Mouse (Mus musculus) frontal cortex, adult (tissue): ENCODE measurements around the gene AU040320.

Experiments used
- ATAC-seq: cut with Nextera tagmentation; 2 replicates; pipeline ENCODE4 v1.9.2; 2017; ENCODE audit warnings: mild to moderate bottlenecking, moderate library complexity, mixed read lengths; ENCODE audit not compliant: low TSS enrichment

Gene AU040320

GRCm38 (mm10) chr4:126750046-126750683 is 3.2 kb upstream of the AU040320 start:
- ATAC-seq: no peak

GRCm38 (mm10) chr4:126750863-126751555 is 2.3 kb upstream of the AU040320 start:
- ATAC-seq: no peak

- no peak for ATAC-seq
These were observed 1.8 kb upstream of the AU040320 start for GRCm38 (mm10) chr4:126751556-126752023.

GRCm38 (mm10) chr4:126752024-126752607 is 1.2 kb upstream of the AU040320 start:
- ATAC-seq: no peak

DNA sequence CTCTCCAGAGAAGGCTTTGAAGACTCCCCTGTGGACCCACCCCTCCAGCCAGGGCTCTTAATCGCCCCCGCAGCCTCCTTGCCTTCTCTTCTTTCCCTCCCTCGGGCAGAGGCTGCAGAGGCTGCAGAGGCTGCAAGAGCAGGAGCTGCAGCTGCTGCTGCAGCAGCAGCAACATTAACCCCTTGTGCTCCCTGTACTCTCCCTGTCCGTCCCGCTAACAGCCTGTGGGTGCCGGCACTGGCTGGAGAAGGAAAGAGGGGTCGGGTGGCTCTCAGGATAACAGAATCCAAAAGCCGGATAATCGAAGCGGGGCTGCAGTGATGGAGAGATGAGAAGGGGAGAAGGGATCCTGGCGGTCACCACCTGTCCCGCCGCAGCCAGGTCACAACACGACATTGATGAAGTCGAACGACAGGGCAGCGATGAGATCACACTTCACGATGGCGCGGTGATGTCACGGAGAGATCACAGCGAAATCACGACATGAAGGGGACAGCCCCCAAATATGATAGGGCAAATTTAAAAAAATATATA is 669 bp upstream of the AU040320 start:
- ATAC-seq: no peak

GRCm38 (mm10) chr4:126754231-126754611 is 877 bp downstream of the AU040320 start:
- no peak for ATAC-seq

- ATAC-seq: no peak
These were observed 1.5 kb downstream of the AU040320 start for GRCm38 (mm10) chr4:126754736-126755374.

- no peak for ATAC-seq
These were observed 3.4 kb downstream of the AU040320 start for GRCm38 (mm10) chr4:126756766-126757165.

DNA sequence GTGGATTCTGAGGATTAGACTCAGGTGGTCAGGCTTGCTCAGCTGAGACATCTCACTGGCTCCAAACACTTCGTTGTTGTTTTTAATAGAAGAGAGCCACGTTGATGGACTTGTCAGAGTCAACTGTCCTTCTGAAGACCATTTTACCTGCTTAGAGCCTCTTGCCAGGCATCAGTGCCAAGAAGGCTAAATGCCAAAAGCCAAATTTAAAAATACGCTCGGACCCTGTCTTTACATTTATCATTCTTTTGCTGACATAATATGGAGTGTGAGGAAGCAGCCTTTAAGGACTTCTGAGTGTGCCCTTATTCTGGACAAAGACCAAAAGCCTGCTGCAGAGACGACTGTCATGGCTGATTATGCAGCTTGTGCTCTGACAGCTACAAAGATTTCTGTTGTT is 5.0 kb downstream of the AU040320 start:
- no peak for ATAC-seq

DNA sequence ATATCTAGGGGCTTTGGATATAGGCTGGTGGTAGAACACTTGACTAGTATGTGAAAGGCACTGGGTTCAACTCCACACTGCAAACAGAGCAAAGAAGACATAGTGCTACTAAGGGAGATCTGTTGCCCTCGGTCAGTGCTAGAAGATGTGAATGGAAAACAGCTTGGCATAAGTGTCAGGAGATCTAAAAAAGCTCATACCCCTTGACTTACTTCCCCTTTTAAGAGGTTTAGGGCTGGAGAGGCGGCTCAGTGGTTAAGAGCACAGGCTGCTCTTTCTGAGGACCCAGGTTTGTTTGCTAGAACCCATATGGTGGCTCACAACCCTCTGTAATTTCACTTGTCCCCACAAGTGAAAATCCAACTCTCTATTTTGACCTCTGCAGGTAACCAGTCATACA is 6.1 kb downstream of the AU040320 start:
- no peak for ATAC-seq

GRCm38 (mm10) chr4:126762586-126763359 is 9.4 kb downstream of the AU040320 start:
- no peak for ATAC-seq

DNA sequence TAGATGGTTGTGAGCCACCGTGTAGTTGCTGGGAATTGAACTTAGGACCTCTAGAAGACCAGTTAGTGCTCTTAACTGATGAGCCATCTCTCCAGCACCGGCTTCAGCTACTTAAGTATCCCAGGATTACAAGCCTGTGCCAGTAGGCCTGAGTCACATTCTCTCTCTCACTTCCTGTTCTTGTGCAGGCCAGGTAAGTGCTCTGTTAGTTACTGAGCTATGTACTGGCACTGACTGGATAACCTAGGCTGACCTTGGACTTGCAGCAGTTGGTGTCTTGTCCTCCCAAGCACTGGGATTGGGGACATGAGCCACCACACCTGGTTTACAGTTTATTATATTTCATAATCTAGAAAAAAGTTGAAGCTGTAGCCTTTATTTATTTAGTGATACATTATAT is 10.1 kb downstream of the AU040320 start:
- no peak for ATAC-seq

GRCm38 (mm10) chr4:126769800-126770563 is 16.6 kb downstream of the AU040320 start:
- no peak for ATAC-seq

- ATAC-seq: no peak
These were observed 17.5 kb downstream of the AU040320 start for GRCm38 (mm10) chr4:126770831-126771230.

- no peak for ATAC-seq
These were observed 20.5 kb downstream of the AU040320 start for GRCm38 (mm10) chr4:126773871-126774270.

GRCm38 (mm10) chr4:126775182-126775581 is 21.8 kb downstream of the AU040320 start:
- no peak for ATAC-seq

GRCm38 (mm10) chr4:126779148-126779581 is 25.8 kb downstream of the AU040320 start:
- peak; percentile 72 for ATAC-seq

- ATAC-seq: no peak; the same call in 1 of the 2 replicates
These were observed 26.8 kb downstream of the AU040320 start for GRCm38 (mm10) chr4:126779826-126780775.

DNA sequence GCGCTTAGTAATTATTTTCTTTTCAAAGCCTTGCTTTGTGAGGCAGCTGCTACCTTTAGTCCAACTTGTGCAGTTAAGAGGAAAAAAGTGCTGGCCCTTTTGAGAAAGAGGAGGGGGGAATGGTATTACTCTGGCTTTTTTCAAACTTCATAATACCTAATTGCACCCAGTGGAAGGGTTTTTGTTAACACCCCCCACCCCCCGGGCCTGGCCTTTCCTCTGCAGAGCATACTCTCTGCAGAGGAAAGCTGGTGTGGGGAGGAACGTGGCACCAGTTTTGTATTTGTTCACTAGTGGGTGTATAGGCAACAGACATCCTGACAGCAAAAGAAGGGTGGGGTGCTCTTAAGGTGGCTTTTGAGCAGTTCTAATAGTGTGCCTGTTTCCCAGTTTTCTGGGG is 28.5 kb downstream of the AU040320 start:
- ATAC-seq: no peak

DNA sequence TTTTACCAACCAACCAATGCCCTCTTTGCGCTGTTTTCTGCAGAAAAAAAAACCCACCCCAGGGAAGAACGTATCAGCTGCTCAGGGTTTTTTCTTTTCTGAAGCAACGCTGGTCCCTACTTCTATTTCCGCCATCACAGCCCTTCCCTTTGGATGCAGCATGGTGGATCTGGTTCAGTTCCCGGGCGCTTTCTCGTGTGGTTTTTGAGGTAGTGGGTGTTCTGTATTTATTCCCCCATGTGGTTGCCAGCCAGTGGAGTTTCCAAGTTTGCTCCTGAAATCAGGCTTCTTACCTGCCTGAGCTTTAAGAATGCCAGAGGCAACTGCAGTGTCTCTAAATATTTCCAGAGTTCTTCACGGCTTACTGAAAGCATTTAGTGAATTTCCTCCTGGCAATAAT is 29.2 kb downstream of the AU040320 start:
- no peak for ATAC-seq
